Mouse (Mus musculus) urinary bladder, adult 18-20 months (tissue): ENCODE measurements at regions not wholly inside any gene's neighbourhood (a gene's known extent, or its start where the extent isn't known, plus 50 kb on each side); places are given as distances from the start of the nearest gene placed in this dataset.

Experiments
- DNase-seq, 2 experiments: peaks; one replicate each; pipeline ENCODE4 v3.0.0; 2022; ENCODE audit warnings: low spot score in 2 of 2, mixed read lengths in 2 of 2

DNA sequence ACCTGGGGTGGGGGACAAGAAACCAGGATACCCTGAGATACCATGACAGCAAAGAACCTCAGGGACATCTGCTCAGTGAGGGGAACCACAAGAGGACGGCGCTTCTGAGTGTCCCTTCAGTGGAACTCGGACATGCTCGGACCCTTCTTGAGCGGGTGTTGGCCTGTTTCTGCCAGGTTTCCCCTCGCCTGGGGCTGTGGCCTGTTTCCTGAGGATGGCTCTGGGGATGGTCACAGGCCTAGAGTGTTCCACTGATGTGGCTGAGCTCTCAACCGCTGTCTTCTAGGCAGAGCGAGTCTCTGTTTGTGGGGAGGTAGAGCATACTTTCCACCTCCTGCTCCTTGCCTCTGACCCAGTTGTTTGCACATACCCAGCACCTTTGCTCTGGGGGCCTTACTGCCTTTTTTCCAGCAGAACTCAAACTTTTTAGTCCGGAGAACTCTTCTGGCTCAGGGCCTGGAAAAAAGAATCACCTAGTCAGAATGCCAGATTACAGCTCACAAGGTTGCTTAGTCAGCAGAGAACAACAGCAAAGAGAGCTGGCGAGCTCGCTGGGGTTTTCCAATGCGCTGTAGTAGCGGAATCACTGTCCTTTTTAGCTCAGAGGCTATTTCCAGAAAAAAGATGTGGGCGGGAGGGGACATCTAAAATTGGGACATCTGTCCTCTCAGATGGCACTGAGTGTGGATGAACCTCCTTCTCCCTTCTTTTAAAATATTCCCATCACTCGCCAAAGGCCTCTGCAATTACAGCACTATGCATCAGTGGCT lies 65.3 kb downstream of the Med10 start:
- DNase-seq, result no peak

DNA sequence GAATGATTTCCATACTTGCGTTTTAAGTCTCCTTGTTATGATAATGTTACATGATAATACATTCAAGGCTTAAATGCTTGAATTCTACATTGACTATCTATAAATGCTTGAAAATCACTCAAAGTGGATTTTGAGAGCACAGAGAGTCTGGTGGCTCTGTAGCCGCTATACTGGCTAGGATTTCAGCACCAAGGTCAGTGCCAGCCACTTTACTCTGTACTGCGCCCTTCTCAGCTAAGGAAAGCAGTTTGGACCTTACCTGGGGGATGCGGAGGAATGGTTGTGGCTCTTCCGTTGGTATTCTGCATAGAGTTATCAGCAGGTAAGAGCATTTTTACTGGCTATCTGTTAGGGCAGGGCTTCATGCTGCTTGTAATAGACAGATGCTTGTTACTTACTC lies 94.3 kb downstream of the Med10 start:
- no peak for DNase-seq

DNA sequence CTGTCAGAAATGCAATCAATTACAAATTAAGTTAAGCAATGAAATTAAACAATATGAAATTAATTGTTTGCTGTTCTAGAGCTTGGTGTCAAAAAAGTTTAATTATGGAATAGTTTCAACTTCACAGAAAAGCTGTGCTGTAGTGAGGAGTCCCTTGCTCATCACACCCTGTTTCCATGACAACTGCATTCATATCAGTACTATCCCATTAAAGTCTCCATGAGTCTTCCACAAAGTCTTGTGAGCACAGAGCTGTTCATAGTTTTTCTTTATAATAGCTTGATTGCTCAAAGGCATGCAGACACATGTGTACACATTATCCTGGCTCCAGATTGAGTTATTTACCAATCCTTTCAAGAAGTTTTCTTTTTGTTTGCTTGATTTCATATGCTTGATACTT lies 98.9 kb downstream of the Med10 start:
- no peak for DNase-seq

DNA sequence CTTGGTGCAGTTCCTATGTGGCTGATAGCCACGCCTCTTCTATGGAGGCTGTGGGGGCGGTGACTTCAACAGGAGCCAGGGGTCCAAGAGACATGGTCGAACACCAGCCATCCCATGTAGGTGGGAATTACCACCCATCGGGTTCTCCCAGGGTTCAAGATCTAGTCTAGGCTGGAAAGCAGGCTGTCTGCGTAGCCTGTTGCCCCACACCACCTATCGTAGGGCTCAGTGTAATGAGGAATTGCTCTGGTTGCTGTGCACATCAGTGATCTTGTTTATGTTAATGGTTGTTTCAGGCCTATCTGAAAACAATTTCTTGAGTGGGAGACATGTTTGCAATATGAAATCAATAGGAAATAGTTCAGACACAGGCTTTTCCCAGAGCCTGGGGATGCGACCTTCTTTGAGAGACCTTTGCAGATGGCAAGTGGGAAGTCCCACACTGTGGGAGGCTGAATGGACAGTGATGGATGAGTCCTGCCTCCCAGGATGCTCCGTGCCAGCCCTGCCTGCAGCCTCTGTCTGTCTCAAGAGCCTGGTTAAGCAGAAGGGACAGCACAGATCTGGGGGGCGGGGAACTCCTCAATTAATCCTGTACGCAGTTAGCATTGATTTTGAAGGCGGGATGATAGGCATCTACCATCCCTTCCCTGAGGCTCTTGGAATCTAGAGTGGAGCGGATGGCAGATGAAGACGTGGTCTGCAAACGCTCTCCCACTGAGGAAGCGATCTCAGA lies 104.8 kb downstream of the Med10 start:
- no peak for DNase-seq

DNA sequence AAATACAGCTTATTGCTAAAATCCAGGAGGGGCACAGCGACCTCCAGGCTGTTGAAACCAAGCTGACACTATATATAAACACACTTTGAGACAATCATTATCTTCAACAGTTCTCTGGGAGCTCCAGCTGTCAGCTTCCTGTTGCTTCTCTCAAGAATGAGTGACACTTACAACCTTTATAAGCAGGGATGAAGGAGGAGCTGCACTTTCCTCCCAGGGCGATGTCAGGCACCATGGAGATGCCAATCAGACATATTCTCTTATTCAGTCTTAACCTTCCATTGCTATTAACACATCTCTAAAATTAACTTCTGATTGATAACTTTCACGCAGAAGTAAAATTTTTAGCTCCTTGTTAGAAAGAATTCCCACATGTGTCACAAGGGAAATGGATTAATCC lies 113.6 kb downstream of the Med10 start:
- no peak for DNase-seq

DNA sequence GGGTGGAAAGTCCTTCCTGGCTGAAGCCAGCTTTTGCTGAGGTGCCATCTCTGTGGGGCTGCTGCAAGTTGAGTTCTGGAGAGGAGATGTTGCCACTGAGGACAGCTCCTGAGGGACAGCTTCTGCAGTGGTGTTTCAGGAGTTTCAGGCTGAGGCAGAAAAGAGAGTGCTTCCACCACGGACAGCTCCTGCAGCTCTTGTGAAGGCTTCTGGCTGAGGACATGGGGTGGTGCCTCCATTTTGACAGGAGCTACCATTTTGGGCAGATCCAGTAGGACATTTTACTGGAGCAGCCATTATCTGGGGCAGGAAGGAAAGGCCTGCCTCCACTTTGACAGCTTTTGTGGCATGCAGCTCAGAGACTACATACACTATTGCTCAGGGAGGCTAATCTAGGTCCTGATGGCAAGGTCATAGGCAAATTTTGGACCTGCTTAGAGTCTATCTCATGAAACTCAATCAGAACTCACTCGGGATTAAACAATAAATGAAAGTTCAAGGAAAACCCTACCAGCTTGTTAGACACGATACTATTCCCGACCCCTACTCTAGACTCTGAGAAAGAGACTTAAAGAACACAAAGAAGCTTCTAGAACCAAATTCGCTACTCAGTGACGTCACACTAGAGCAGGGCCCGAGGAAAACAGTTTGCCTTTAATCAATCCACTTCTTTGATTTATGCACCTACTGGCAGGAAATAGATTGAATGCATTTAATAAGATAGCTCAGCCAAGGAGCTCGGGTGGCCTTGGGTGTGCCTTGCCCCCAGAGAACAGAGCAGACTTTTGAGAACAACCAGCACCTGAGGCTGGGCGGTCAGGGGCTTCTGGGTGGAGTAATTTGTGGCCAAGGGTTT lies 130.7 kb downstream of the Med10 start:
- no peak for DNase-seq

DNA sequence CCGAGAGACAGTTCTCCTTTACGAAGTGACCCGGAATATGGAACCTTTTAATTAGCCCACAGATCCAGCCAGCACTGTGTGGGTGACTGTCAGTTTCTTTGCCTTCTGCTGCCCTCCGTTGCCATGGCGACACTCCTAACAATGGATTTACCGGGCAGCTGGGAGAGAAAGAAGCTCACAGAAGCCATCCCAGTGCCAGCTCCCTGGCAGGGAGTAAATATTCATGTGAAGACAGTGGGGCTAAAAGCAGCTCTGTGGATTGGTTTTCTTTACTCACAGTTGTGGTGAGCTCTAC lies 131.3 kb downstream of the Med10 start:
- no peak for DNase-seq

DNA sequence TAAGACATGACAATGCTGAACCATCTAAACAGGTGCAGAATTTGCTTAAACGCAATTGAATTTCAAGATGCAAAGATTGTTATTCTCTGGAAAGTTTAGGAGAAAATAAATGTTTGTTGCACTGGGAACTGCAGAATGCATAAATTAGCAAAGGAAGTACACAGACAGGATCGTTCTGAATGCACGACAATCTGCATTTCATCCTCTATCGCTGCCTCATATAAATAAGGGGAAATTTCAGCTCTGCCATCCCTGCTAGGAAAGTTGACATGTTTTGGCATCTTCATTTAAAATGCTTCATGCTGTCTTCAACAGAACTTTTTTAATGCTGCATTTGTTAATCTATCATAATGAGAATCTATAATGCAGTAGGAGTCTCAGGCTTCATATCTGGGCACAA lies 137.6 kb downstream of the Med10 start:
- DNase-seq, result no peak

DNA sequence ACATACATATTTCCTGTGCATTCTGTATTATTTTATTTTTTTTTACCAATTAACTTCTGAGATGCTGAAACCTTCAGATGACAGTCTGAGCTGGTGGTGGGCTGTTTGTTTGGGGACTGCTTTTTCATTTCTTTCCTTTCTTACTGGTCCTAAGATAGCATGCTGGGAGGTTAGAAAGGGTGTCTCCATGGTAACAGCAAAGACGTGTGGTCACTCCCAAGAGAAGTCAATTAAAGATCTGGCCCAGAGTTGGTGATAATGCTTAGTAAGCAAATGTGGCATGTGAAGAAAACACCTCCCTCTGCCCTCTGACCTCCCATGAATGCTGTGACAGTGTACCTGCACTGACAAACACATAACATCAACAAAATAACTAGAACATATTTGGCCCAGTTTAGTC lies 142.5 kb downstream of the Med10 start:
- DNase-seq, result no peak

DNA sequence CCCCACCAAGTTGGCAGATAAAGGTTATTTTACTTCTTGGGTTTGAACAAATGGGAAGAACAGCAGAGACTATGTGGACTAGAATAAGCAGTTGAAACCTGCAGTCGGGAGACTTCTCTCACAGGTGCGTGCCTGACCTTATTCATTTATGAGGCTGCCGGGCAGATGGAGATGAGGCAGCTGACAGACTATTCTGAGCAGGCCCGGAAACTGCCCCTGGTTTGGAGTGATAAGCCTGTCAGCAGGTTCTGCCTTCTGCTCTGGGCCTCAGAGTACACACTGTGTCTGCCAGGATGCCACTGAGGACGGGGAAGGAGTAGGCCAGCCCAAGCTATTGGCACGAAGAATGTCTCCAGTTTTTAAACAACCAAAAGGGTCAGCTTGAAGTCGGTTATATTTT lies 144.4 kb downstream of the Med10 start:
- DNase-seq, result no peak

DNA sequence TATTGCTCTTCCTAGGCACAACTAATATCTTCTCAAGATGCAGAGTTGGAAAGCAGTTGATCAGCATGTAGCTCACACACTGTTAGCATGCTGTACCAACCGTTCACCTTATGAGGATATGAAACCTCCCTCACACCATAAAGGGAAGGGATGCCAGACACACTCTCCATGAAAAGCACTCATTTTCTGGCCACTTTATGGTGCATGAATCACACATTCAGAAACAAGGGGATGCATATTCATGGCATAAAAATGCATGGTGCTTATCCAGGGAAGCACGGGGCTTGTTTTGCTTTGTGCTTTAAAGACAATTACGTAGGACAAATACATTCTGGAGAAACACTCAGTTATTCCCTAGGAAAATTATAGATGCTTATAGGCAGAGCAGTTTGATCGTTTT lies 149.9 kb downstream of the Med10 start:
- DNase-seq, result no peak

DNA sequence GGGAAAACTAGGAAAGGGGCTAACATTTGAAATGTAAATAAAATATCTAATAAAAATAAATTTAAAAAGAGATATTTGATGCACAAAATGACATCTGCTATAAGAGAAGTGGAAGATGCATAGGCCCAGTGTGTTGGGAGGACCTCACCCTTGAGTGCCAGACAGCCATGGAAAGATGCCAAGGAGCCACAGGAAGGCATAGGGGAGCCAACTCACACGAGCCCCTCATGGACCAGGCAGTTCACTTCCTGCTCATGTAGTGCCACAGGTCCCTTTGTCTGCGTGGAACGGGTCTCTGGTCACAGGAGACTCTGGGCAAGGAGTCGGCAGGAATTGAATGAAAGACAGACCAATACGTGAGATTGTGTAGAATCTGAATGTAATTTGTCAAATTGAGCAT lies 152.0 kb downstream of the Med10 start:
- DNase-seq, result no peak

DNA sequence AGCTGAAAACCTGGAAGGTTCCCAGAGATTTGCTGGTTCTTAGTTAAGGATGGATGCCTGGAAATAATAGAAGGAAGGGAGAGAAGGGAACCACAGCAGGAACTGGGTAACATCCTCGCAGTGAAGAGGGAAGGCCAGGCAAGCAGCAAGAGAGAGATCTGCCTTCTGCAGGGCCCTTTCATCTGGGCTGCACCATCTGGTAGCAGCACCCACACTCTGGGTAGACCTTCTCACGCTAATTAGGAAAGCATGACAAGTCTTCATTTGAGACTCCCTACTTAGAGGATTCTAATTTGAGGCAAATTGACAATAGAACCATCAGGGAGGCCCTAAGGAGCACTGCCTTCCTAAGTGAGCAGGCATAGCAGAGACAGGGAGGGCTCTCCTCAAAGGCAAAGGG lies 153.3 kb downstream of the Med10 start:
- DNase-seq, result no peak

DNA sequence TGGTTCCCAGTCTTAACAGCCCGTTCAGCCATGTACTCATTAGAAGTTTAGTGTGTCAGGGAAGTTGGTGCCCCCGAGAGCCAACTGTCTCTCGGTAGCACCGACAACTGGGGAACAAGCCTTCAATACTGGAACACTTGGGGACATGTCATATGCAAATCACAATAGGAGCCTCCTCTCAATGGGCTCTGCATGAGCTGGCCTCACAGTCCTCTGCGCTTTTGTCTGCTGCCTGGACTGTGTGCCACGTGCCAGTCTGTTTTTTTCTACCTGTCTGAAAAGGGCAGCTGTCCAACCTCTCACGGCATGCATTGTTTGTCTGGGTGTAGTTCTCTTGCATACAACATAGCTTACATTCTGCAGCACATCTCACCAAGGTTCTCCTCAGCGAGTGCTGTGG lies 161.7 kb downstream of the Med10 start:
- DNase-seq, result no peak

DNA sequence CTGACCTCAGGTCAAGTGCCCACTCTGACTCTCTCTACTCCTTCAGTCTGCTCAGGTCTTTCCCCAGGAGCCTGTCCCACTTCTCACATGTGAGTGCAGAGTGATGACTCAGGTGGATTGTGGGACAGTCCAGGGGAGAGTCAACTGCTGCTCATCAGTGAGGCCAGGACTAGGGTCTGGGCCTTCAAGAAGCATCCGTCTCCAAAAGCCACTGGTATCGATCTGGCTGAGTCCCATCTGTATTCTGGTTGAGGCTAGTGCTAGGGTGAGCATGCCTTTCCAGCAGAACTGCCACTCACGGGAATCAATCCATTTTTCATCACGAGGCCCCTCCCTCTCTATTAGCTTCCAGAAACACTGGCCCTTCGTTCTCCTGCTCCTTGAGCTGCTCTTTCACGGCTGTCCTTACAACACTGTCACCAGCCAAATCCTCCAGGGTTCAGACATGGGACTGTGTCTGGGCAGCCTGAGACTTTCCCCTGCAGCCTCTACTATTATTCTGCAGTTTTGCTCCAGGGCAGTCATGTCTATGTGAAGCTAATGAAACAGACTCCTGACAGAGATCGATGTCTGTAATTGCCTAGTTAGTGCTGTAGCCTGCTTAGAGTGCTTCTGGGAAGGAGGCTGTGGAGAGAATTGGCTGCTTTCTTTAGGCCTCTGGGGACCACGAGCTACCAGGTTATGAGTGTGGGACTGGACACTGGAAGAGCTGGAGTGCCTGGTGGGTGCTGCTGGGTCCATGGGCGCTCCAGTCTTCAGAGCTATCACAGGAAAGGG lies 169.3 kb downstream of the Med10 start:
- no peak for DNase-seq

DNA sequence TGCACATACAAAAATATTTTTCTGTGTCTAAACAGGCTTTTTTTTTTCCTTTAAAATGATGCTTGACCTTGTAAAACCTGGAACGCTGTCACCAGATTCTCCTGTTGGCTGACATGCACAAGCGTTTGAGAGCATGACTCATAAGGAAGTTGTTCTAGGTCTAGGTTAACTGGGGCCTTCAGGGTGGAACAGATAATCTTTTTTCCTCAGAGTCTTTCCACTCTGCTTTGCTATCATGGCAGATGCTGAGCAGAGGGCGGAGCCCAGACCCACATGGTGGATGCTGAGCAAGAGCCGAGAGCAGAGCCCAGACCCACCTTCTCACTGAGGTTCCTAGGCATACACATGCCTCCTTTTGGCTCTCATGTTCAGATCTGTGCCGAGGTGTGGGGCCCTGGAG lies 172.6 kb downstream of the Med10 start:
- DNase-seq, result no peak

DNA sequence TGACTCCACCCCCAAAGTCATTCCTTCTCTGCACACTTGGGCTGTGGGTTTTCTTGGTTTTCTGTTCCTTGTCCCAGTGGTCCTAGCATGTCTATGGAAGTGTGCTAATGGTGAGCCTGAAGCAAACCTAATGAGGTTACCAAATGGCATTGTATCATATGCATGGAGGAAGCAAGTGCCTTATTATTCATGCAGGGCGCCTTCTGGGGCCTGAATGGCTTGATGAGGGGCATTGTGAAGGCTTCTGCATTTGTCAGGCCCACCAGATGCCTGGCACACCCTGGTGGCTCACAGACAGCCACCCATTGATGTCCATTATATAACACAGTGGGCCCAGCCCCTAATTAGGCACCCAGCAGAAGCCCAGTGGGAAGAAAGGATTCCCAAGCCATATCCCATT lies 182.0 kb downstream of the Med10 start:
- no peak for DNase-seq

DNA sequence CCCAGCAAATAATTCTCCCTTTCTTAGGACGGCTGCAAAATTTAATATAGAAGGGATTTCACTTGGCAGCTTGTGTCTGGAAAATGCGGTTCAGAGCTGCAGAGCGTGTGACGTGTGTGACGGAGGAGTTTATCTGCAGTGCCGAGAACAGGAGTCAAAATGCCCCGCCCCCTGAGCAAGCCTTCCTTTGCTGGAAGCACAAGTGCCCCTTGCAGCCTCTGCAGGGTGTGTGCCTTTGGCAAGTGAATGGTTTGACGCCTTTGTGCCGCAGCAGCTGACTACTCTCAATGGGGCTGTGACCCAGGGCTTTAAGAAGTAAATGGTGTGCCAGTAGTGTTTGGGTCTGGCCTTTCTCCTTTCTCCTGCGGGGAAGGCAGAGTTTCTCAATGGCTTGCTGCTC lies 185.0 kb downstream of the Med10 start:
- no peak for DNase-seq

DNA sequence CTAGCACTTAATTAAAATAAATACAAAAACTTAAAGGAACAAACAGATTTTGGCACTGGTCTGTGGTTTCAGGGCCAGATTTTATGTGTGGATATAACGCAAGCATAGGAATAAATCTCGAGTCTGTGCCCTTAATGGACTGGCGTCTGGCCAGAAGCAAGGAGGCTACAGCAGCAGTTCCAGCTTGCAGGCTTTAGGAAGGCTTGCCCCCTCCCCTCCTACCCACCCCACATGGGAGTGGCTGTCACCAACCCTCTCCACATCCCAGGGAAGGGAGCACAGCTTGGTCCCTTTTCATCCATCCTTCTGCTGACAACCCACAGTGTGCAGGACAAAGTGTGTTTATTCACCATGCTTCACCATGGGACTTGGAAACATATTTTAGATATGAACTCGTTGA lies 186.1 kb downstream of the Med10 start:
- DNase-seq, result no peak

DNA sequence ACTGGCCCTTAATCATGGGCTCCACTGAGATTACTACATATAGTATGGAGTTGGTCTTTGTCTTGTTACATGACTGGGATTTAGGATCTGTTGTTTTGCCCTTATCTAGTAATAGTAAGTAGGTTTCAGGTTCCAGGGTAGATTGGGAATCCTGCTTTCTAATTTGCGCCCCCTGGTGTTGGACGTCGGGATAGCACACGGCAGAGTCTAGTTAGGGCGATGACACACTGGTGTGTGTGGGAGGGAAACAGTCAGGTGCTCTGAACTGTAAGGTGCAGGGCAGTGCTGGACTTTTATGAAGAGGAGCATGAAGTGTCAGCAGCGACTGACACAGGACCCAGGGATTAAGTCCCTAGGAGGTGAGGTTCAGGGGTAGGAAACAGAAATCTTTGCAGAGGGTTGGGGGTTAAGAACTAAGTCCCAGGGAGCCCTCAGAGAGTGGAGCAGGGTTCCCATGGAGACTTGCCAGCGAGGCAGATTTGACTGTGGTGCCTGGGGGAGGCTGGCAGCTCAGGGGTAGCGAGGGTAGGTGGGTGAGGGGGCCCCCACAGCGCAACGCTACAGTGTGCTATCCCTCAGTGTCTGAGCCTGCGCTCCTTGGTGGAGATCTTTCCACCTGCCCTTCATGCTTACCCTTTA lies 189.2 kb downstream of the Med10 start:
- peak in 1 of 2 experiments; percentile 39 for DNase-seq

DNA sequence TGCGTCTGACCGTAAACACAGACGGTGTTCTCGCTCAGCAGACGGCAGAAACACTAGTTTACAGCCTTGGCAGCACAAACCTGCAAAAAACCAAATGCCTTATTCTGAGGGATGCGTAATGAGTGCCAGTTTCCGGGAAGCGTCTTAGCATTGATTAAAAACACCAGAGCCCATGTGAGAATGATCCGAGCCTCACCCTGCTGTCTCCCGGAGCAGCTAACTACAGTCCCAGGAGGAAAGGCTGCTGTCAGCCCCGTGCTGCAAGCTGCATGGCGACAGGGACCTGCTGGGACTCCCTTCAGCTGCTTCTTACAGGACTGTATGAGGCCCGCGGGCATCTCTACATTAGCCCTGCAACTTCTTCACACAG lies 189.7 kb downstream of the Med10 start:
- DNase-seq, result no peak

DNA sequence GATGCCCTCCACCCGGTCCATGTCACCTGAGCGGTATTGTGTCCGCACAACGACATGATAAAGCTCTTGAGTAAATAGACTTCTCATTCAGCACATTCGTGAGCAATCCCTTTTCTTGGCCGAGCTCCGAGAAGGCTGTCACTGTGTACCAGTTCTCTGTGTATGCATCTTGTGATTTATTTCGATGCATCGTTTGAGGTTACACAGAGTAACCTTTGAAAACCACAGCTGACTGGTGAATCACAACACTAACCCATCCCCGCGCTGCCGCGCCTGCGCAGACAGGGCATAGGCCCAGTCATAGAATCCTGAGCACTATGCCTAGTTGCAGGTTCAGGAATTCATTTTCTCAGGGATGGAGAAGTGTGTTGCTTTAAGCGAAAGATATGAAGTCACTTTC lies 201.4 kb downstream of the Med10 start:
- peak; percentile 18 to 36 for DNase-seq
